ENCODE assay signal across 13 mouse cellular contexts in the genomic region with DNA sequence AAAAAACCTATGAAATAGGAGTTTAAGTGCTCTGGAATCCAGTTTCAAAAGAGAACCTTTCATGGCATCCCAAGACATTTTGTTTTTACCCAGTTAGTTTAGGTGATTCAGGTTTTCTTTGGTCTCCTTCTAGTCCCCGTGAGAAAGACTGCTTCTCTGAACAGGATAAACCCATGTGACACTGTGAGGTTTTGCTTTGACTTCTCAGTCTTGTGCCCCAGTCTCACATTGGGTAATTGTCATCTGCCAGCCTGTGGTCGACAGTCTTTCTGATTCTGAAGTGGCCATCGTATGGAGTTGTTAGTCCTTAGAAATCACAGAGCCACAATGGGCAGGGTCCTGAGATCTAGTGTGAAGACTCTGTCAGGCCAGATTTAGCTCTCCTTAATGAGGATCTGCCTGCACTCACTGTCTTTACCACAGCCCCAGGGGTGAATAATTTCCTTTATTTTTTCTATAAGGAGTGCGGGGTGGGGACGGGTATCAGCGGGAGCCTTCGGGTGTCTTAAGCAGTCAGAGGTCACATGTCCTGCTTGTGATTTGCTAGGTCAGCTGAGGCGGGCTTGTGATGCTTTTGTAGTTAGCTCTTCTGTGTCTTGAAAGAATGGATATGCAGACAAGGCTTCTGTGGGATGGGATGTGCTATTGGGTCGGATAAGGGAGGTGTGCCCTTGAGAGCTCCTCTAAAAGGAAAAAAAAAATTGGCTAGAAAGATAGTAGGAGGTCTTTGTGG.
DNase-seq lines count a peak whose midpoint lies in the region; ATAC-seq lines count a peak whose summit lies in the region.
"Had no signal": no experiment of that assay in that cellular context is flagged by ENCODE, and none has a peak within 500 bp of the region (broad histone marks: within the 10 kb centered on the region; RNA-seq: fewer than 3 reads in every experiment).

No protein-coding gene starts in this region.

- no peaks in the 10 kb centered on the region for H3K36me3 ChIP-seq in heart, embryonic 13.5 days
- no peaks in the 10 kb centered on the region for H3K36me3 ChIP-seq in forebrain, embryonic 11.5 days (ENCODE audit: control insufficient read depth, insufficient read depth, low read length)
- H3K36me3 ChIP-seq in midbrain, embryonic 16.5 days (ENCODE audit: control insufficient read depth, insufficient read depth, low read length), result no peaks in the 10 kb centered on the region

- H3K9ac ChIP-seq in heart, embryonic 13.5 days, result no peak overlapping the region
- no peak overlapping the region for H3K9ac ChIP-seq in forebrain, embryonic 11.5 days (ENCODE audit: low read length)
- no peak overlapping the region for H3K9ac ChIP-seq in midbrain, embryonic 16.5 days (ENCODE audit: low read depth, low read length)

- peaks cover 55% of the 10 kb centered on the region for H3K4me1 ChIP-seq in heart, embryonic 13.5 days
- peaks cover 11% of the 10 kb centered on the region; the same call in 1 of the 2 replicates for H3K4me1 ChIP-seq in forebrain, embryonic 11.5 days (replicated peaks; ENCODE audit: control insufficient read depth, insufficient read depth, low read length)
- peaks cover 3% of the 10 kb centered on the region for H3K4me1 ChIP-seq in midbrain, embryonic 16.5 days (ENCODE audit: control insufficient read depth, insufficient read depth, low read length)

- no peak overlapping the region for H3K4me3 ChIP-seq in heart, embryonic 13.5 days
- no peak overlapping the region for H3K4me3 ChIP-seq in forebrain, embryonic 11.5 days (ENCODE audit: low read depth, low read length)
- H3K4me3 ChIP-seq in midbrain, embryonic 16.5 days (ENCODE audit: low read depth, low read length), result no peak overlapping the region

- ATAC-seq in heart, embryonic 13.5 days (ENCODE audit: extremely low read depth, insufficient number of reproducible peaks, low FRiP score, low TSS enrichment), result no peak
- peak; percentile 43 for ATAC-seq in CD4-positive, CD25-positive, alpha-beta regulatory T cell, adult 4 months
- 0 out of 2 replicates have a peak, but pooled peaks have one; percentile 10 for ATAC-seq in forebrain, embryonic 11.5 days (replicated peaks; ENCODE audit: low FRiP score)
- ATAC-seq in midbrain, embryonic 16.5 days, result peak; percentile 44; the same call in 1 of the 2 replicates
- ATAC-seq: intestine, embryonic 16.5 days had no signal

- H3K27ac ChIP-seq in heart, embryonic 13.5 days (replicated peaks), result 0 out of 2 replicates have a peak overlapping the region, but pooled peaks have one; percentile 36
- H3K27ac ChIP-seq in forebrain, embryonic 11.5 days (ENCODE audit: low read depth, low read length), result no peak overlapping the region
- H3K27ac ChIP-seq in midbrain, embryonic 16.5 days (ENCODE audit: low read length), result no peak overlapping the region

- WGBS in heart, embryonic 13.5 days, result 53% methylated on average over 9 of the region's 9 CpGs
- 24% methylated on average over 9 of the region's 9 CpGs for WGBS in forebrain, embryonic 11.5 days
- WGBS in midbrain, embryonic 16.5 days, result 10% methylated on average over 9 of the region's 9 CpGs

- no peaks in the 10 kb centered on the region for H3K9me3 ChIP-seq in heart, embryonic 13.5 days
- no peaks in the 10 kb centered on the region for H3K9me3 ChIP-seq in forebrain, embryonic 11.5 days (ENCODE audit: control insufficient read depth, low read length)
- no peaks in the 10 kb centered on the region for H3K9me3 ChIP-seq in midbrain, embryonic 16.5 days (replicated peaks; ENCODE audit: control insufficient read depth, low read length, poor library complexity, severe bottlenecking)

- H3K27me3 ChIP-seq in heart, embryonic 13.5 days (replicated peaks), result no peaks in the 10 kb centered on the region
- no peaks in the 10 kb centered on the region for H3K27me3 ChIP-seq in forebrain, embryonic 11.5 days (ENCODE audit: control insufficient read depth, insufficient read depth, low read length)
- no peaks in the 10 kb centered on the region for H3K27me3 ChIP-seq in midbrain, embryonic 16.5 days (ENCODE audit: control insufficient read depth, insufficient read depth, low read depth, low read length)

- DNase-seq in heart, postnatal 25 days (ENCODE audit: low spot score), result no peak
- DNase-seq in forebrain, embryonic 11.5 days (ENCODE audit: low spot score), result no peak
- no peak for DNase-seq in kidney, postnatal 25 days
- DNase-seq in right cerebral cortex, adult 18-20 months, result no peak
- DNase-seq in layer of hippocampus, adult 11-12 months (ENCODE audit: low spot score), result no peak
- DNase-seq: adrenal gland, adult 2 months; cerebellum, adult 2 months; lung, postnatal 36 days had no signal

- no peak overlapping the region for H3K4me2 ChIP-seq in heart, embryonic 13.5 days
- H3K4me2 ChIP-seq in forebrain, embryonic 11.5 days (ENCODE audit: low read depth, low read length, severe bottlenecking), result no peak overlapping the region
- no peak overlapping the region for H3K4me2 ChIP-seq in midbrain, embryonic 16.5 days (ENCODE audit: low read length)
- H3K4me2 ChIP-seq: heart, embryonic 11.5 days had no signal

- intact Hi-C loops in heart, postnatal 25 days (cut with DNase I), result no loop called here
